Mouse (Mus musculus): ENCODE data around the gene Acr.

The Acr gene

GRCm38 (mm10) chr15:89568114-89568513 is at the start of gene Acr:
Acr (plus strand) TSS chr15:89568326.
- no peak for DNase-seq (ENCODE audit: low read depth)

- no peak for DNase-seq (ENCODE audit: low read depth)
Measured at GRCm38 (mm10) chr15:89521951-89522350, 46.2 kb upstream of the Acr start.

GRCm38 (mm10) chr15:89522566-89523282 is 45.4 kb upstream of the Acr start:
- DNase-seq (ENCODE audit: low read depth): no peak

GRCm38 (mm10) chr15:89523283-89523832 is 44.8 kb upstream of the Acr start:
- no peak for DNase-seq (ENCODE audit: low read depth)

GRCm38 (mm10) chr15:89524001-89524571 is 44.0 kb upstream of the Acr start:
- no peak for DNase-seq (ENCODE audit: low read depth)

- DNase-seq (ENCODE audit: low read depth): no peak
Measured at GRCm38 (mm10) chr15:89524611-89525415, 43.3 kb upstream of the Acr start.

- DNase-seq (ENCODE audit: low read depth): no peak
Measured at GRCm38 (mm10) chr15:89525464-89525863, 42.7 kb upstream of the Acr start.

GRCm38 (mm10) chr15:89525896-89526295 is 42.2 kb upstream of the Acr start:
- no peak for DNase-seq (ENCODE audit: low read depth)

- DNase-seq (ENCODE audit: low read depth): no peak
Measured at GRCm38 (mm10) chr15:89526776-89527325, 41.3 kb upstream of the Acr start.

- DNase-seq (ENCODE audit: low read depth): no peak
Measured at GRCm38 (mm10) chr15:89527466-89527865, 40.7 kb upstream of the Acr start.

- DNase-seq (ENCODE audit: low read depth): no peak
Measured at GRCm38 (mm10) chr15:89528201-89528850, 39.8 kb upstream of the Acr start.

GRCm38 (mm10) chr15:89528923-89529322 is 39.2 kb upstream of the Acr start:
- DNase-seq (ENCODE audit: low read depth): no peak

- peak; percentile 50 for DNase-seq (ENCODE audit: low read depth)
Measured at GRCm38 (mm10) chr15:89530336-89530735, 37.8 kb upstream of the Acr start.

- DNase-seq (ENCODE audit: low read depth): no peak
Measured at GRCm38 (mm10) chr15:89531399-89531798, 36.7 kb upstream of the Acr start.

- DNase-seq (ENCODE audit: low read depth): no peak
Measured at GRCm38 (mm10) chr15:89532026-89532923, 35.9 kb upstream of the Acr start.

- no peak for DNase-seq (ENCODE audit: low read depth)
Measured at GRCm38 (mm10) chr15:89532924-89533842, 34.9 kb upstream of the Acr start.

GRCm38 (mm10) chr15:89533843-89534207 is 34.3 kb upstream of the Acr start:
- DNase-seq (ENCODE audit: low read depth): no peak

GRCm38 (mm10) chr15:89544171-89544570 is 24.0 kb upstream of the Acr start:
- DNase-seq (ENCODE audit: low read depth): no peak

- no peak for DNase-seq (ENCODE audit: low read depth)
Measured at GRCm38 (mm10) chr15:89547321-89547720, 20.8 kb upstream of the Acr start.
